Mouse (Mus musculus) midbrain, embryonic 11.5 days (tissue): ENCODE measurements around the gene Htr3b. TPM values are rescaled to one million over a fixed set of nuclear protein-coding genes. Genes with fewer than 3 reads are reported as not detected.

Source experiments
- ATAC-seq: fragments of 200-750 bp; cut with Nextera tagmentation; 2 replicates; pipeline ENCODE4 v1.8.0; 2017; ENCODE audit warnings: moderate TSS enrichment, moderate library complexity; ENCODE audit not compliant: low FRiP score
- DNase-seq: peaks from one replicate; pipeline ENCODE4 v3.0.0; 2015; ENCODE audit warnings: low spot score; ENCODE audit errors: missing footprints
- H3K27ac ChIP-seq: fragments of 300-500 bp; sonication (generic); 2 replicates; pipeline ENCODE4 v1.5.1; 2014; ENCODE audit warnings: low read depth, low read length
- H3K27me3 ChIP-seq: fragments of 300-500 bp; sonication (generic); 2 replicates; pipeline ENCODE4 v1.6.1; 2014; ENCODE audit warnings: mild to moderate bottlenecking, low read length, moderate library complexity, mixed read lengths; ENCODE audit not compliant: control insufficient read depth, insufficient read depth
- H3K36me3 ChIP-seq: fragments of 300-500 bp; sonication (generic); 2 replicates; pipeline ENCODE4 v1.6.1; 2014; ENCODE audit warnings: mild to moderate bottlenecking, low read length, moderate library complexity, mixed read lengths; ENCODE audit not compliant: control insufficient read depth, insufficient read depth
- H3K4me1 ChIP-seq: fragments of 300-500 bp; sonication (generic); 2 replicates; pipeline ENCODE4 v1.6.1; 2014; ENCODE audit warnings: low read length; ENCODE audit not compliant: control insufficient read depth, insufficient read depth
- H3K4me2 ChIP-seq: fragments of 300-500 bp; sonication (generic); 2 replicates; pipeline ENCODE4 v1.6.1; 2014; ENCODE audit warnings: mild to moderate bottlenecking, moderate library complexity
- H3K4me3 ChIP-seq: fragments of 300-500 bp; sonication (generic); 2 replicates; pipeline ENCODE4 v1.5.1; 2014; ENCODE audit warnings: low read depth, low read length
- H3K9ac ChIP-seq: fragments of 300-500 bp; sonication (generic); 2 replicates; pipeline ENCODE4 v1.6.1; 2014; ENCODE audit warnings: low read length
- H3K9me3 ChIP-seq: fragments of 300-500 bp; sonication (generic); 2 replicates; pipeline ENCODE4 v1.6.1; 2016; ENCODE audit warnings: low read length; ENCODE audit not compliant: control insufficient read depth
- WGBS: fragments of 180-500 bp; shearing (Covaris S2); extraction: QIAGEN DNeasy Blood & Tissue Kit; methylation state at CpG from one replicate; pipeline ENCODE4 v1.1.7; 2014; 5-methylcytosine and 5-hydroxymethylcytosine counted together
- polyA plus RNA-seq: library from polyadenylated mRNA; unstranded; fragments of >200 nt; fragmentation: Nextera tagmentation; extraction: Ambion mirVana; gene quantifications from 2 replicates; pipeline ENCODE4 v1.2.1, GENCODE M21; 2014

Gene Htr3b
- polyA plus RNA-seq, 1 experiment from 2014 or later = not detected

DNA sequence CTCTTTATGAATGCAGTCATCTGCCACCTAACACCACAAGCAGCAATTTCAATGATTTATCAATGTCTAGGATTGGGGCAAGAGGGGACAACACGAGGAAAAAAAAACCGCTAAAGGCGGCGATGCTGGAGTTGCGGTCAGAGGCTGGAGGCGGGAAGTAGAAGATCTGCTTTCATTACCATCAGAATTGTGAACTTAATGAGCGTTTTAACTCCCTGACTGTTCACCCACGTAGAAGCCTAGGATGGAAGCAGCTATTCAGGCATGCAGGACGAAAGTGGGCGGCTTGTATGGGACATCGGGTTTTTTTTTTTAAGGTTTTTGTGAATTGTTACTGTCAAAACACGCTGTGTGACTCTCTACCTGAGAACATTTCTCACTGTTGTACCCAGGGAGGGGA is 3.5 kb downstream of the Htr3b start:
- Histone ChIP-seq H3K4me2 (peak overlapping the region; percentile 14), H3K27ac (no peak overlapping the region), H3K27me3 (no peaks in the 10 kb centered on the region), H3K9ac (no peak overlapping the region), H3K4me1 (no peaks in the 10 kb centered on the region), H3K9me3 (no peaks in the 10 kb centered on the region), H3K4me3 (no peak overlapping the region), H3K36me3 (no peaks in the 10 kb centered on the region)
- WGBS = 35% methylated on average over 12 of the region's 12 CpGs
- ATAC-seq = no peak
- no peak for DNase-seq

DNA sequence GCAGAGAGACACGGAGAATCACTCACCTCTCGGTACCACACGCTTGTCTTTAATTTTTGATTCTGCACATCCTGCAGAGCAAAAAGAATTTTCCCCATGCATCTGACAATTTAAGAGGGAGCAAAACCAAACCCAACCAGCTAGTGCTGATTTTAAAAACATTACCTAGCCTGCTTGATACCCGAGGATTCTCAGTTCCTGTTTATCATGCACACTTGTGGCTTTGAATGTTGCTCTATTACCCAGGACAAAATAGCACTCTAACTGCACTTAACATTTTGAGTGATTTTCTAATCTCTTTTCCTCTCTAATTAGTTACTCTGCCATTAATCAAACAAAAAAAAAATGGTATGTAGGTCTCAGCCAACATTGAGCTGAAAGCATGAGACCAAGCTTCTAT is 17.2 kb downstream of the Htr3b start:
- Histone ChIP-seq H3K9me3 (no peaks in the 10 kb centered on the region), H3K27ac (no peak overlapping the region), H3K4me1 (peaks cover 2% of the 10 kb centered on the region; the same call in 1 of the 2 replicates), H3K9ac (no peak overlapping the region), H3K27me3 (no peaks in the 10 kb centered on the region), H3K4me2 (no peak overlapping the region), H3K36me3 (no peaks in the 10 kb centered on the region), H3K4me3 (no peak overlapping the region)
- DNase-seq (no peak), ATAC-seq (no peak)
- WGBS = 94% methylated on average over 4 of the region's 4 CpGs

DNA sequence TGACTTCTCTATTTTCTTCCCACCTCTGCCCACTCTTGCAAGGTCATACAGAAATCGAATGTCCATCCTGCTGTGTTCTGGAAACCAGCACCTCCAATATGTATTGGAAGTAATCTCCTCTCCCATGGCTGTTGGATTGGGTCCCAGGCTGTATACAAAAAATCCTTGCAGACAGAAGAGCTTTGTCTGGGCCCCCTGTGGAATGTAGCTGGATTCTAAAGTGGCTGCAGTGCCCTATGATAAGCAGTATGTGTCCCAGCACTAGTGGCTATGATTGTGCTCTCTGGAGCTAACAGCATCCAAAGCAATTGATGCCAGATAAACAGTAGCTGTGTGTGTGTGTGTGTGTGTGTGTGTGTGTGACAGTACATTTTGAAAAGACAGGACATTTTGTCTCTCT is 22.4 kb downstream of the Htr3b start:
- Histone ChIP-seq H3K9me3 (no peaks in the 10 kb centered on the region), H3K4me2 (no peak overlapping the region), H3K36me3 (no peaks in the 10 kb centered on the region), H3K27me3 (no peaks in the 10 kb centered on the region), H3K9ac (no peak overlapping the region), H3K4me3 (no peak overlapping the region), H3K27ac (no peak overlapping the region), H3K4me1 (peaks cover 2% of the 10 kb centered on the region; the same call in 1 of the 2 replicates)
- DNase-seq = peak; percentile 79
- ATAC-seq = no peak
- WGBS = 82% methylated on average over 1 of the region's 1 CpGs

DNA sequence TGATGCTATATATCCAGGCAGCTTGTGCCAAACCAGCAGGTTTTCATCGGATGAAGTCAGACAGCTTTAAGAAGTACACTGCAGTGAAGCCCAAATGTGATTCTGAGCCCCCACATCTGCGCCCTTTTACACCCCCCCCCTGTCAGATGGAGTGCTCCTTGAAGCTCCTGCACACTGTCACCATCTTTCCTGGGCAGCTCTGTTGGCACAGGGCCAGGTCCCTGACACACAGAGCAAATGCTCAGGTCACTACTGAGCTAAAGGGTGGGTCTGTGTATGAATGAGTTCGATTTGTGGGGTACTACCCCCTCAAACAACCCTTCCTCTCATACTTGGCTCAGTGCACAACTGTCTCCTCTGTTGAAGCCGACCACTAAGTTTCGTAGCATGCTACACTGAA is 35.4 kb downstream of the Htr3b start:
- Histone ChIP-seq H3K27ac (no peak overlapping the region), H3K36me3 (no peaks in the 10 kb centered on the region), H3K4me2 (no peak overlapping the region), H3K4me3 (no peak overlapping the region), H3K27me3 (no peaks in the 10 kb centered on the region; the same call in 1 of the 2 replicates), H3K9me3 (no peaks in the 10 kb centered on the region), H3K9ac (no peak overlapping the region), H3K4me1 (0 out of 2 replicates have a peak, but pooled peaks cover 2% of the 10 kb centered on the region)
- DNase-seq (no peak), ATAC-seq (no peak)
- WGBS = 82% methylated on average over 5 of the region's 5 CpGs

DNA sequence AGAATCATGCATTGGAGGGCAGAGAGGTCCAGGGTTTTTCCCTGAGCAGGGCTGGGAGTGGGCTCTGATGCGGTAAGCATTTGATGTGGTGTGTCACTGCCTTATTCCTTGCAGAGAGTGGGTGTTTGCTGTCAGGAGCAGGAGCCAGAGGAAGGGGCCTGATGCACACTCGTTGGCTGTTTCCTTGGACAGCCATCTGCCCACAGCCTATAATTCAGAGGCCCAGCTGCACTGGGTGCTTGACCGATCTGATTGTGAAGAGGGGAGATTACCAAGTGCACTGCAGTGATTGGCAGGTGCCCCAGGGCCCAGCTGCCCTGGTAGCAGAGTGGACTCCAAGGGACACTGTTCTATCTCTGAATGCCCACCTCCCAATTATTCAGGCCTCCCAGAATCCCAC is 36.0 kb downstream of the Htr3b start:
- no peaks in the 10 kb centered on the region for H3K36me3 ChIP-seq
- no peak overlapping the region; the same call in 1 of the 2 replicates for H3K27ac ChIP-seq
- H3K9me3 ChIP-seq = no peaks in the 10 kb centered on the region
- WGBS = 61% methylated on average over 3 of the region's 3 CpGs
- H3K4me2 ChIP-seq = no peak overlapping the region
- 0 out of 2 replicates have a peak, but pooled peaks cover 2% of the 10 kb centered on the region for H3K4me1 ChIP-seq
- H3K4me3 ChIP-seq = no peak overlapping the region
- ATAC-seq (no peak), DNase-seq (no peak)
- H3K9ac ChIP-seq = no peak overlapping the region
- no peaks in the 10 kb centered on the region; the same call in 1 of the 2 replicates for H3K27me3 ChIP-seq

DNA sequence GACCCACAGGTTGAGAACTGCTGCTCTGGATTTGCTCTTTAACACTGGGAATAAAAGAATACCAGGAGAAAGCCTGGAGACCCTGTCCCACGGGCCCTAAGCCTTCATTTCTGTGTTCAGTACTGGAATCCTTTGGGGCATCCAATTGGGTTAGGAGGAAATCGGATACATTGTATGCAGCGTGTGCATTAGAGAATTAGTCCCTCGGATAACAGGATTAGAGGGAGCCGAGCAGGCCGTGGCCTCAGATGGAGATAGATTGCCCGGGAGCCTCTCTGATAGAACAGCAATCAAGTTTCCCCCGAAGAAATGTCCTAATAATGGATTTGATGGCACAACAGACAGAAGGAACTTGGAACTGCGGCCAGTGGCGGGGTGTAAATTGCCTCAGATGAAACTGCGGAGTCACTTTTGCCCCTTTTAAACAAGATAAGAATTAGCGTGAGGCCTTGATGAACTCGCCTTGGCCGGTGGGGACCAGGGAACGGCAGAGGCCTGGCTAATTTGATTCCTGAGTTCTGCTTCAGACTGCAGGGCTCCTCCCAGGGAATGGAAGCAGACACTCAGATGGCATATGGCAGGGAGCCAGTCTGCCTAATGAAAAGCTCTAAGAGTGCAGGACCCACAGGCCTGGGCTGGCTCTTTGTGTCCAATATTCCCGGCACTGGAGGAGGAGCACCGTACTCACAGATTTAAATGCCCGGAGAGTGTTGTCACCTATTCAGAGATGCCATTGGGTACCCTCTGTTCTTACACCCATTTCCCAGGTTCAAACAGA is 48.6 kb downstream of the Htr3b start:
- no peak overlapping the region for H3K9ac ChIP-seq
- no peaks in the 10 kb centered on the region for H3K27me3 ChIP-seq
- H3K4me3 ChIP-seq = no peak overlapping the region
- H3K27ac ChIP-seq = no peak overlapping the region
- no peaks in the 10 kb centered on the region for H3K9me3 ChIP-seq
- H3K4me1 ChIP-seq = peaks cover 6% of the 10 kb centered on the region; the same call in 1 of the 2 replicates
- H3K36me3 ChIP-seq = no peaks in the 10 kb centered on the region
- WGBS = 49% methylated on average over 18 of the region's 18 CpGs
- ATAC-seq = no peak
- no peak for DNase-seq
- H3K4me2 ChIP-seq = no peak overlapping the region

DNA sequence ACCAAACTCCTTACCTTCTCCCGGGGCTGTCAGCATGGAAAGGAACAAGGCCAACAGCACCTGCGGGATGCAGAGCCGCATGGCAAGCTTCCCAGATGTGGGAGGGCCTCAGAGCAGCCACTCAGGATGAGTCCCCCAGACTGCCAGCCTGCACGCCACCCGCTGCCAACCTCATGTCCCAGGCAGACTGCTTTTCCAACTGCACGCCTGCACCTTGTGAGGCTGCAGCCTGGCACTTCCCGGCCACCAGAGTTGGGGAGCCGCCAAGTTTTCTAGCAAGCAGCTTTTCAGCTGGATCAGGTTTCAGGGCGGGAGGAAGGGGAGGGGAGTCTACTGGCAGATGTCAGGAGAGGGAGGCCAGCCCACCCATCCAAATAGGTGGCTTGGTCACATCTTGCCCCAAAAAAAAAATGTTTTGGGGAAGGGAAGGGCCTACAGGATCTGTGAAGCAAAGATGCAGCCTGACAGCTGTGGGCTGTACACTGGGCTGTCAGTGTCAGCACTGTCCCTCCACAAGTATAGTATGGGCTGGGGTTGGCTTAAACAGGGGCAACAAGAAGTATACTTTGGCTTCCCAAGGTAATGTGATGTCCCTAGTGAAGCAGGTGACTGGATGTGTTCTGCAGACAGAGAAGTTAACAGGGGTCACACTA is 53.8 kb downstream of the Htr3b start, which contains the start of gene Htr3a:
Htr3a (minus strand) TSS at position 215 of the 653 bp plus-strand sequence.
- Histone ChIP-seq H3K27me3 (no peaks in the 10 kb centered on the region), H3K9ac (no peak within 1 kb of the TSS), H3K9me3 (no peaks in the 10 kb centered on the region), H3K4me3 (no peak within 1 kb of the TSS), H3K4me2 (no peak within 1 kb of the TSS), H3K4me1 (0 out of 2 replicates have a peak, but pooled peaks cover 2% of the 10 kb centered on the region), H3K27ac (no peak within 1 kb of the TSS), H3K36me3 (no peaks in the 10 kb centered on the region)
- DNase-seq = no peak
- no peak for ATAC-seq
- WGBS = 4% methylated on average over 9 of the region's 9 CpGs

DNA sequence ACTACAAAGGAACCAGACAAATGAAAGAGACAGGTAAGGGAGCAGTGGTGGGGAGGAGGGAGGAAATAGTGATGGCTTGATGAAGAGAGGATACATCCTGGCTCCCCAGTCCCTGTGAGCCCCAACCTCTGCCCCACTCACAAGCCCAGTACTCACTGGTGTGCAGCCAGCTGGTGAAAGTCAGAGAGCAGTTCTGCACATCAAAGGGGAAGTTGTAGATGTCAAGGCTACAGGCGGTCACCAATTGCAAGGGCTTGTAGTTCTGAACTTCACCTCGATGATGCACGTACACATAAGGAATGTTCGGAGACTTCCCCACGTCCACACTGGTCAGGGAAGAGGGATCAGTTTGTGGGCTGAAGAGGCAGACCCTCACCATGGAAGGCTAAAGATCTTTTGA is 60.4 kb downstream of the Htr3b start:
- H3K9ac ChIP-seq = no peak overlapping the region
- no peak overlapping the region for H3K27ac ChIP-seq
- ATAC-seq (no peak), DNase-seq (no peak)
- no peaks in the 10 kb centered on the region for H3K27me3 ChIP-seq
- H3K4me1 ChIP-seq = no peaks in the 10 kb centered on the region; the same call in 1 of the 2 replicates
- WGBS = 87% methylated on average over 5 of the region's 5 CpGs
- H3K9me3 ChIP-seq = no peaks in the 10 kb centered on the region
- no peak overlapping the region for H3K4me2 ChIP-seq
- H3K36me3 ChIP-seq = no peaks in the 10 kb centered on the region
- H3K4me3 ChIP-seq = no peak overlapping the region

DNA sequence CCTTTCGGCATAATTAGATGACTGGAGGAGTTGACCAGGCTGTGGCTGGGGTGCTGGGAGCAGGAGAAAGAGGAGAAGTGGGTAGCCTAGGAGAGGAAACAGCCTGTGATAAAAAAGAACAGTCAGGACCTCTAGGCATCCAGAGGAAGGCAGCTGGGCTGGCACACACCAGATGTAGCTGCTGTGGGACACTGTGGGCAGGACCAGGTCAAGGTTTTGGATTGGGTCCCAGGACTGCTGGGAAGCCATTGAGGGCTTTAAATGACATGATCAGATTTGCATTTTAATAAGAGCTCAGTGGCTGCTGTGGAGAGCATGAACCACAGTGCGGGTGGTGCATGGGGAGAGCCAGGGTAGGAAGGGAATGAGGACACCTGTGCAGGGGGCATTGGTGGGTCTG is 61.0 kb downstream of the Htr3b start:
- no peaks in the 10 kb centered on the region for H3K36me3 ChIP-seq
- H3K9me3 ChIP-seq = no peaks in the 10 kb centered on the region
- no peak overlapping the region for H3K4me2 ChIP-seq
- ATAC-seq (no peak), DNase-seq (no peak)
- H3K9ac ChIP-seq = no peak overlapping the region
- WGBS = 53% methylated on average over 2 of the region's 2 CpGs
- H3K27ac ChIP-seq = no peak overlapping the region
- no peak overlapping the region for H3K4me3 ChIP-seq
- no peaks in the 10 kb centered on the region for H3K27me3 ChIP-seq
- H3K4me1 ChIP-seq = no peaks in the 10 kb centered on the region; the same call in 1 of the 2 replicates
